Mouse (Mus musculus): ENCODE measurements around the gene Ghr.

- TF ChIP-seq CTCF (IDR thresholded peaks at IDR 0.05; ENCODE audit: low read depth, low read length) (no peak), POLR2A (IDR thresholded peaks at IDR 0.05; ENCODE audit: extremely low read depth, insufficient read depth, low read length) (no peak)
Measured at GRCm38 (mm10) chr15:3309856-3310255, 273.4 kb downstream of the Ghr start.
